Mouse (Mus musculus) bone marrow macrophage, adult 2 months (primary cell): ENCODE measurements around the gene Sept4.

Experiments
- CTCF ChIP-seq: IDR thresholded peaks from 2 replicates; pipeline ENCODE4 v1.5.1; 2012; ENCODE audit warnings: low read depth, mild to moderate bottlenecking, low read length, moderate library complexity
- POLR2A ChIP-seq: IDR thresholded peaks from 2 replicates; pipeline ENCODE4 v1.6.1; 2012; ENCODE audit warnings: mild to moderate bottlenecking, low read depth, low read length, borderline replicate concordance

- no peak for TF ChIP-seq POLR2A
- TF ChIP-seq CTCF: no peak
These were observed 10.4 kb downstream of the Sept4 start for GRCm38 (mm10) chr11:87578963-87579601.
